Mouse (Mus musculus): ENCODE results near the gene Safb.

Safb gene

DNA sequence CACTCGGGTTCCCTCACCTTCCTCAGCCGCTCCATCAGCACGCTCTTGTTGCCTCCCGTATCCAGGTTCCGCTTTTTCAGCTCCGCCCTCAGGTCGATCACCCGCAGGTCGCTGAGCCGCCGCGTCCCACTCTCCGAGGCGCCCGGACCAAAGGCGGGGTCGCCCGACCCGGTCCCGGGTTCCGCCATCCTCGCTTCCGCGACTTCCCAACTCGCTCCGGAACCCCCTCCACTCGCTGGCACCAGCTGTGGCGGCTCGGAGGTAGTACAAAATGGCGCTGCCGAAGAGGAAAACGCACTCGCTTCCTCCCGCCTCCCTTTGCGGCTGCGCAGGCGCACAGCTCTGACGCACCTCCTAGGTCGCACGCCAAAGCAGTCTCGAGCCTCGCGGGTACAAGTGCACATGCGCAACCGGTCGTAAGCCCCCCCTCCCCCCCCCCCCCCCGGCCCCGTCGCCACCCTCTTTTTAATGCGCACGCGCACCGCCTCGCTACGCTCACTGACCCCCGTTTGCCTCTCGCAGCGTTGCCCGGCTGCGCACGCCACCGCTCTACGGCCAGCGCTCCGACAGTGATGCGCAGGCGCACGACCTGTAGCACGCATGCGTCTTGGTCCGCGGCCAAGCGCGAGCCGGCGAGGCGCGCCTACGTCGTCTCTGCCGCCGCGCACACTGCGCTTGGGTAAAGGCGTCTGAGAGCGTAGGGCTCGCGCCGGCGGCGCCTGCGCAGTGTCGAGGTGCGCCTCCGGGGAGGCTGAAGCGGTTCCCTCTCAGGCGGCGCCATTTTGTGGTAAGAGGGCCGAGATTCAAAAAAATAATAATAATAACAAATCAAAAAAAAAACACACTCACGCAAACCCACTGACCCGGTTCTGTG lies at the start of gene Safb, which contains the start of gene Safb2:
Safb (plus strand) TSS at position 569 of the 874 bp plus-strand sequence.
Safb2 (minus strand) TSS at position 329 of the 874 bp plus-strand sequence.
- in situ Hi-C loops (cut with MboI, MseI), result no loop called here

DNA sequence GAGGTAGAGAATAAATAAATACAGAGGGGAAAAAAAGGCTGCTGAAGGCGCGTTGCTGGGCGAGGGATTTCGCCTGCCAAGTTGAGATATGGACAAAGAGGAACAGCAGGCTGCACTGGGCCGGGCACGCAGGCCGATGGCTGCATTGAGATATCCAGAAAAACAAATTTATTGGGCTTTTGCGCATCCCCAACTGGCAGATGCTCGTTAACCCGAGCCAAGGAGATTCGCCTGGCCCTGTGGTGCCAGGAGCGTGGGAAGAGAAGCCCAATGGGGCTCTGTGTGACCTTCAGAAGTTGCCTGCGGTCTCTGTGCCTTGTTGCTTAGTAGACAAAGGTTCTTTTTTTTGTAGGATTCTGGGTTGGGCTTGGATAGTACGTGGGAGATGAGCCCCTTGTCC lies 48.4 kb upstream of the Safb start:
- in situ Hi-C loops (cut with MboI, MseI), result no loop called here

- in situ Hi-C loops (cut with MboI, MseI), result no loop called here
These were observed 47.8 kb upstream of the Safb start for GRCm38 (mm10) chr17:56536874-56537273.

DNA sequence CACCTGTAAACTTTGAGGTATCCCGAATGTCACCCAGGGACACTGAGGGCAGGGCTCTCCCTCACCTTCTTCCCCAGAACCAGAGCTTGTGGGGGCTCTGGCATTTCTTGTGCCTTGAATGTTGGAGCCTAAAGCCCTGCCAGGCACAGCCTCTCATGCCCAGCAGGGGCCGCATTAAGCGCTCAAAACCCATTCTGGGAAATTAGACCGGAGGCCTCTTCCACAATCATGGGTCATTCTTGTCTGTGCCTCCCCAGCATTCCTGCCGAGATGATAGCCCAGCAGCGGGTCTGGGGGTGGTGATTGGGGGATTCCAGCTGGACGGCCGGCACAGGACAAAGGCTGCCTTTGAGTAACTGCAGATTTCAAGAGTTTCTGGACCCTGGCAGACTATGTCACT lies 46.7 kb upstream of the Safb start:
- in situ Hi-C loops (cut with MboI, MseI), result no loop called here

- in situ Hi-C loops (cut with MboI, MseI), result no loop called here
These were observed 44.1 kb upstream of the Safb start for GRCm38 (mm10) chr17:56540562-56540975.

- in situ Hi-C loops (cut with MboI, MseI), result no loop called here
These were observed 41.9 kb upstream of the Safb start for GRCm38 (mm10) chr17:56542736-56543135.

DNA sequence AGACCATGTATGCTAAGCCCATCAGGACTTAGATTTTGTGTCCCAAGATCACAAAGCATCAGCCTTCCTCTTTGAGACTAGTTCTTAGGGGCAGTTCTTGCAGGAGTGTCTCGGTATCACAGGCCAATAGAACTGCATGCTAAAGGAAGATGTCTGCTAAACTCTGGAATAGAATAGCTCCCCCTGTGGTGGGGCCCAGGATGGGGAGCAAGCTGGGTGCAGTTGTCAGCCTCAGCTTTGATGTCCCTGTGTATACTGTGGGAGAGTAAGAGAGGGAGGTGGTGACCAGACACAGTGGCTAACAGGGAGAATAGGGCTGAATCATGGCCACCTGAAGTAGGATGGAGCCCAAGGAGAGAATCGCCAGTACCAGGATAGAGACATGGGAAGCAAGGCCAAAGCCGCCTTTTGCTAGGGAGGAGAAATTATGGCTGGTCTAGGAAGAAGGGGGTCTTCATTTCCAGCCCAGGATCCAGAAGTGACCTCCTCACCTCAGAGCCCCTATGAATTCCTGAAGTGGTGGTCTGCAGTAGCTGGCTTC lies 40.9 kb upstream of the Safb start:
- in situ Hi-C loops (cut with MboI, MseI), result no loop called here

- in situ Hi-C loops (cut with MboI, MseI), result no loop called here
These were observed 39.8 kb upstream of the Safb start for GRCm38 (mm10) chr17:56544699-56545387.

DNA sequence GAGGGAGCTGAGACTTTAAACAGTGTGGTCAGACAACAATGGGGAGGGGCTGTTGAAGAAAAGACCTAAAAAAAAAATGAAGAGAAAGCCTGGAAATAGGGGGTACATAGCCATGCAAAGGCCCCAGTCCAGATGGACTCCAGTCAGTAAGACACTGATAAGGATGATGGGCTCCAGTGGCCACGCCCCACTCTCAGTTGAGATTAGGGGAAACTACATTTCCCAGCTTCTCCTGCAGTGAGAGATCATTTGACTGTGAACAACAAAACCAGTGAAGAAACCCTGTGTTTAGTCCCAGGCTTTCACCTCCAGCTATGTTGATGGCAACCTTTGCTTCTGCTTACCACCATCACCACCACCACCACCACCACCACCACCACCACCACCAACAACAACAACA lies 38.7 kb upstream of the Safb start:
- in situ Hi-C loops (cut with MboI, MseI), result no loop called here

- in situ Hi-C loops (cut with MboI, MseI), result no loop called here
These were observed 38.0 kb upstream of the Safb start for GRCm38 (mm10) chr17:56546576-56546975.

- in situ Hi-C loops (cut with MboI, MseI), result no loop called here
These were observed 37.3 kb upstream of the Safb start for GRCm38 (mm10) chr17:56547116-56547845.

- in situ Hi-C loops (cut with MboI, MseI), result no loop called here
These were observed 36.6 kb upstream of the Safb start for GRCm38 (mm10) chr17:56547846-56548604.

DNA sequence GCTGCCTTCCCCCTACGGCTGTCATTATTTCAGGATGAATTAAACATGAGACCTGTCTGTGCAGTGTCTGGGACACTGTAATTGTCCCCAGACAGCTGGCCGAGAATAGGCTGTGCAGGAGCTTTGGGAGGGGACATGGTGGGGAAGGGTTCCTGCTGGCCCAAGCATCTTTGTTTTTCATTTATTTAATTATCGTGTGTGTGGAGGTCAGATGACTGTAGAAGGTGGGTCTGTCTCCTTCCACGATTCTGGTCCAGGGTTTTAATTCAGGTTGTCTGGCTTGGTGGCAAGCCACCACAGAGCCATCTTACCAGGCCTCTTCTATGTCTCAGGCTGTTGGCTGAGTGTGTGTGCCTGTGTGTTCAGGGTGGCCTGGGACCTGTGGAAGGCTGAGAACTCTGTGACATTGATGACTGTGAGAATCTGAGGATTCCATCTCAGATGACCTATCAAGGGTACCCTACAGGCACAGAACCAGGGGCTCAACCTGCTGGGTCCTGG lies 36.0 kb upstream of the Safb start:
- in situ Hi-C loops (cut with MboI, MseI), result no loop called here

GRCm38 (mm10) chr17:56550784-56551475 lies 33.7 kb upstream of the Safb start:
- in situ Hi-C loops (cut with MboI, MseI), result loop anchor here (5.0 kb wide), 1 partner anchor 194 kb away; no protein-coding TSS in a partner anchor

GRCm38 (mm10) chr17:56551841-56552581 lies 32.6 kb upstream of the Safb start:
- in situ Hi-C loops (cut with MboI, MseI), result loop anchor here (5.0 kb wide), 1 partner anchor 195 kb away; no protein-coding TSS in a partner anchor

DNA sequence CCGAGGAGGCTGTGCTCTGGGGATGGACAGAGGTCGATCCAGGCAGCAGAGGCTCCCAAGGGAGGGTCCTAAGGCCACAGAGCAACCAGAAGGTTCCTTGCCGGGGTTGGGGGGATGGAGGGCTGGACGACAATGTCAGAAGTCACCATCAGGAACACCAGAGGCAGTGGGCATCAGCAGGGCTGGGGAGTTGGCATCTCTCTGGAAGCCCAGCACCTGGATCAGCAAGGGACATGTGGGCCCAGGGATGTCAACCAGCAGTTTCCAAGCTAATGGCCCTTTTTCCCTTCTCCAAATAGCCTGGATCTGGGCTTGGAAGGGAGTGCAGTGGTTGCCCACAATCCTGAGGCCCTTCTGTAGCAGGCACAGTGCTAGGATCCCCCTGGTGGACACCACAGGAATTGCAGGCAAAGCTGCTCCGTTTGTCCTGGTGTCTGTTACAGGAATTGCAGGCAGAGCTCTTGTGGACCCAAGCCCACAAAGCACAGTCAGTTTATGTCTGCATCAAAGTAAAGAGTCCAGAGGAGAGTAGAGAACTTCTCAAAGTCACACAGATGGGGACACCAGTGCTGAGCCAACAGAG lies 31.8 kb upstream of the Safb start:
- in situ Hi-C loops (cut with MboI, MseI), result loop anchor here (5.0 kb wide), 1 partner anchor 196 kb away; no protein-coding TSS in a partner anchor

DNA sequence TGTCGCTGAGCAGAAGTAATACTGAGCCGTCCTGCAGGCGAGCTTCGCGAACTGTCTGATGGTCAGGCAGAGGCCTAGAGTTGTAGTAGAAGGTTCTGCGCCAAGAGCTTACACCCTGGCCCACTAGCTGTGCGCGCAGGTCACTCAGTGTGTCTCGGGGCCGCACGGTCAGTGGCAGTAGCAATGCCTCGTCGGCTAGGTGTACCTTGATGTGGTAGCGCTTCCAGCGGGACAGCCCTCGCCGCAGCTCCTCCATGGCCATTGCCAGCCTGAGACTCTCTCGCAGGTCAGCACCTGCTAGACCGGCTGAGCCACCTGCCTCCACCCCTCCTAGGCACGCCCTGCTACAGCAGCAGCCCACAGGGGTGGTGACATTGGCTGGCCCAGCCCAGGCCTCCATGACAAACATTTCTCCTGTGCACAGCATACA lies 30.5 kb upstream of the Safb start, which contains the start of gene Gm20219:
Gm20219 (minus strand) TSS at position 266 of the 430 bp plus-strand sequence.
- in situ Hi-C loops (cut with MboI, MseI), result loop anchor here (5.0 kb wide), 1 partner anchor 197 kb away; no protein-coding TSS in a partner anchor

DNA sequence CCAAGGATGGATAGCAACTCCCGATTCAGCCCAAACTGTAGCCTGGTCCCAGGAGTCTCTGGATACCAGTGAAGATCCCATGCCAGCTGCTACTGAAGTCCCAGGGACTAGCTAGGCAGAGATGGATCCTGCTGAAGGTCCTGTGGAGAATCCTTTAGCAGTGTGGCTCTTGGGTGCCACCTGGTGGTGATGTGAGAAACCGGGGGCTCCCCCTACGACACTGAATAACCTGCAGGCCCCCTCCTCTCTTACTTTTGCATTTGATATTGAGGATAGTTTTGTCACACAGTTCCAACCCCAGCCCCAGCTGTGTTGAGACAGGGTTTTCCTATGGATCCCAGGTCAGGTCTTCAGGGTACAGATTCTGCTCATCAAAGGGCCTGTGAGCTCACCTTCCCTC lies 26.2 kb upstream of the Safb start:
- in situ Hi-C loops (cut with MboI, MseI), result no loop called here

- in situ Hi-C loops (cut with MboI, MseI), result no loop called here
These were observed 25.2 kb upstream of the Safb start for GRCm38 (mm10) chr17:56559386-56559785.
